Mouse (Mus musculus) olfactory bulb, adult 2 months (tissue): ENCODE data around the gene Csnk1g1.

ENCODE experiments used
- CTCF ChIP-seq: fragments of 200-500 bp; IDR thresholded peaks from 2 replicates; pipeline ENCODE4 v1.5.1; 2012; ENCODE audit warnings: low read depth, mild to moderate bottlenecking, low read length, moderate library complexity; ENCODE audit not compliant: insufficient read depth
- POLR2A ChIP-seq: fragments of 200-500 bp; IDR thresholded peaks from 2 replicates; pipeline ENCODE4 v1.6.1; 2012; ENCODE audit warnings: mild to moderate bottlenecking, low read depth, low read length, moderate library complexity; ENCODE audit not compliant: insufficient read depth

DNA sequence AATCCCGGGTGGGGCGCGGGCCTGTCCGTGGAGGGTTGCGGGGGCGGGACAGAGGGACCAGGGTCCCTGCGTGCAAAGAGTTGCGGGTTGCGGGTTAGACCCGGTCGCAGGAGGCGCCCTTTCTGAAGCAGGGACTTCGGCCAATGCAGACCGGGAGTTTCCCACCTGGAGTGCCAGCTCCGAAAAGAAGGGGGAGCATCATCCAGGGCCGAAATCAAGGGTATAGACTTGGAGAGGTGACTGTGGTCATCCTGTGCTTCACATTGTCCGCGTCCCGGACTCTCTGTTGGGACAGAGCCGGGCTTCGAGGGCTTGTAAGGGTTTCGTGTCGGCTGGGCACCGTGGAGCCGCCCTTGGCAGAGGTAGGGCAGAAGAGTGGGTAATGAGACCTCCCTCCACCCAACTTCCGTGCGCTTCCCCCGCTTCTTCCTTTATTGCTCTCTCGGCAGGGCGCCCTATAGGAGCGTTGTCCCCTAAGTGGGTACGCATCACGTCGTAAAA, 627 bp downstream of the Csnk1g1 start:
- no peak for TF ChIP-seq CTCF
- TF ChIP-seq POLR2A: no peak
